Mouse (Mus musculus) heart, adult 2 months (tissue): ENCODE measurements around the gene Dhx34.

Experiments
- CTCF ChIP-seq: fragments of 200-600 bp; IDR thresholded peaks from 2 replicates; pipeline ENCODE4 v1.8.1; 2022; ENCODE audit warnings: antibody characterized with exemption, mild to moderate bottlenecking, moderate library complexity
- EP300 ChIP-seq: fragments of 200-500 bp; IDR thresholded peaks from 2 replicates; pipeline ENCODE4 v1.6.1; 2011; ENCODE audit warnings: low read depth, low read length, control low read depth; ENCODE audit not compliant: insufficient read depth
- POLR2A ChIP-seq: fragments of 200-500 bp; IDR thresholded peaks from 2 replicates; pipeline ENCODE4 v1.6.1; 2011; ENCODE audit warnings: mild to moderate bottlenecking, low read depth, low read length, control low read depth; ENCODE audit not compliant: insufficient read depth

DNA sequence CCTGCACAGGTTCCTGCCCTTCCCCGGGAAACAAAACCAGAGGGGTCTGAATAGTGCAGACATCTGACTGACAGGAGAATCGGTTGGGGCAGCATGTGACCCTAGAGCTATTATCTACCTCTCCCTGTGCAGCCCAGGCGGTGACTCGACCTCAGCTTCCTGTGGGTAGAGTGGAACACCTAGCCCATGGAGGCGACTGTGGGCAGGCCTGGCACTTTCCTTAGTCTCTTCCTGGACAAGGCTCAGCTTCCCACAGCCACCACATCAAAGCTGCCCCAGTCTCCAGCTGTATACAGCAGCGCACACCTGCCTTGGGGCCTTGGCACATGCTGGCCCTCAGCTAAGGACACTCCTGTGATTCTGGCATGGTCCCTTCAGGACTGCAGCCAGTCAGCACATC lies 20.7 kb downstream of the Dhx34 start:
- TF ChIP-seq EP300 (no peak), CTCF (no peak), POLR2A (no peak)
